In genomic region chr7:134497219-134497618, GRCm38 (mm10) we compare ENCODE assay signal across 17 mouse cellular contexts.
DNase-seq lines count a peak whose midpoint lies in the region; ATAC-seq and TF ChIP-seq lines count a peak whose summit lies in the region.
"Had no signal": no experiment of that assay in that cellular context is flagged by ENCODE, and none has a peak within 500 bp of the region (broad histone marks: within the 10 kb centered on the region; RNA-seq: fewer than 3 reads in every experiment).

No protein-coding gene starts in this region.

- no peak overlapping the region for H3K4me2 ChIP-seq in lung, postnatal 0 days (replicated peaks; ENCODE audit: low read depth, low read length)
- H3K4me2 ChIP-seq: liver, embryonic 13.5 days had no signal

- H3K27me3 ChIP-seq in lung, postnatal 0 days (replicated peaks; ENCODE audit: insufficient read depth, low read length): no peaks in the 10 kb centered on the region
- H3K27me3 ChIP-seq: CH12.LX; liver, embryonic 13.5 days had no signal

- ATAC-seq in lung, postnatal 0 days: peak; percentile 43
- ATAC-seq: hindbrain, embryonic 16.5 days; intestine, postnatal 0 days had no signal

- peak; percentile 13 for DNase-seq in adrenal gland, postnatal 10 days
- DNase-seq in adrenal gland, postnatal 4 days (ENCODE audit: low spot score in 2 of 2): no peak
- no peak for DNase-seq in layer of hippocampus, adult 2 months (ENCODE audit: low spot score in 2 of 2)
- no peak for DNase-seq in layer of hippocampus, adult 11-12 months (ENCODE audit: low spot score)
- DNase-seq in kidney, adult 9 months: peak; percentile 71
- peak; percentile 34 for DNase-seq in lung, postnatal 0 days (ENCODE audit: low spot score)
- DNase-seq in B cell, adult 2 months: no peak
- DNase-seq in spleen, postnatal 10 days (ENCODE audit: low spot score in 2 of 2): no peak
- DNase-seq: adrenal gland, adult 8-10 months; cerebellum, adult 8-10 months; gastrocnemius, postnatal 10 days; liver, embryonic 13.5 days; midbrain, embryonic 14.5 days; thymus, adult 2 months had no signal

- no peaks in the 10 kb centered on the region for H3K9me3 ChIP-seq in lung, postnatal 0 days (ENCODE audit: low read length)
- H3K9me3 ChIP-seq: liver, embryonic 13.5 days had no signal

- peak overlapping the region; percentile 62 for H3K27ac ChIP-seq in layer of hippocampus, adult 2 months
- H3K27ac ChIP-seq in lung, postnatal 0 days (ENCODE audit: low read length): no peak overlapping the region
- H3K27ac ChIP-seq: liver, embryonic 13.5 days had no signal

- H3K4me3 ChIP-seq in layer of hippocampus, adult 2 months: no peak overlapping the region
- no peak overlapping the region for H3K4me3 ChIP-seq in lung, postnatal 0 days (ENCODE audit: low read depth, low read length)
- H3K4me3 ChIP-seq: liver, embryonic 13.5 days had no signal

- no peak for TF ChIP-seq EP300 in lung, postnatal 0 days (IDR thresholded peaks at IDR 0.05)

- WGBS in lung, postnatal 0 days: 27% methylated on average over 11 of the region's 11 CpGs

- H3K9ac ChIP-seq in lung, postnatal 0 days (replicated peaks; ENCODE audit: low read depth): no peak overlapping the region
- H3K9ac ChIP-seq: liver, embryonic 13.5 days had no signal

- H3K4me1 ChIP-seq in lung, postnatal 0 days (ENCODE audit: insufficient read depth, low read depth, low read length): 0 out of 2 replicates have a peak, but pooled peaks cover 4% of the 10 kb centered on the region
- H3K4me1 ChIP-seq: liver, embryonic 13.5 days had no signal

- TF ChIP-seq CTCF in layer of hippocampus, adult 2 months (conservative IDR thresholded peaks at IDR 0.05): no peak
- TF ChIP-seq CTCF in lung, postnatal 0 days (IDR thresholded peaks at IDR 0.05): no peak

- no peaks in the 10 kb centered on the region for H3K36me3 ChIP-seq in lung, postnatal 0 days (ENCODE audit: insufficient read depth, low read length)
- H3K36me3 ChIP-seq: liver, embryonic 13.5 days had no signal

Comparison
In these comparisons a context has a peak if more than half of its experiments do, and no peak if none do; other contexts are left out.
1. DNase-seq: peak in adrenal gland, postnatal 10 days (single experiment), kidney, adult 9 months (single experiment) and lung, postnatal 0 days (single experiment); none in adrenal gland, postnatal 4 days (0 of 2), layer of hippocampus, adult 2 months (0 of 2), layer of hippocampus, adult 11-12 months (single experiment), B cell, adult 2 months (0 of 2) and spleen, postnatal 10 days (0 of 2).